Mouse (Mus musculus) midbrain, embryonic 11.5 days (tissue): ENCODE data around the gene Rad54l2. TPM values are rescaled to one million over a fixed set of nuclear protein-coding genes. Genes with fewer than 3 reads are reported as not detected.

ENCODE experiments used
- ATAC-seq: fragments of 200-750 bp; cut with Nextera tagmentation; 2 replicates; pipeline ENCODE4 v1.8.0; 2017; ENCODE audit warnings: moderate TSS enrichment, moderate library complexity; ENCODE audit not compliant: low FRiP score
- DNase-seq: peaks from one replicate; pipeline ENCODE4 v3.0.0; 2015; ENCODE audit warnings: low spot score; ENCODE audit errors: missing footprints
- H3K27ac ChIP-seq: fragments of 300-500 bp; sonication (generic); 2 replicates; pipeline ENCODE4 v1.5.1; 2014; ENCODE audit warnings: low read depth, low read length
- H3K27me3 ChIP-seq: fragments of 300-500 bp; sonication (generic); 2 replicates; pipeline ENCODE4 v1.6.1; 2014; ENCODE audit warnings: mild to moderate bottlenecking, low read length, moderate library complexity, mixed read lengths; ENCODE audit not compliant: control insufficient read depth, insufficient read depth
- H3K36me3 ChIP-seq: fragments of 300-500 bp; sonication (generic); 2 replicates; pipeline ENCODE4 v1.6.1; 2014; ENCODE audit warnings: mild to moderate bottlenecking, low read length, moderate library complexity, mixed read lengths; ENCODE audit not compliant: control insufficient read depth, insufficient read depth
- H3K4me1 ChIP-seq: fragments of 300-500 bp; sonication (generic); 2 replicates; pipeline ENCODE4 v1.6.1; 2014; ENCODE audit warnings: low read length; ENCODE audit not compliant: control insufficient read depth, insufficient read depth
- H3K4me2 ChIP-seq: fragments of 300-500 bp; sonication (generic); 2 replicates; pipeline ENCODE4 v1.6.1; 2014; ENCODE audit warnings: mild to moderate bottlenecking, moderate library complexity
- H3K4me3 ChIP-seq: fragments of 300-500 bp; sonication (generic); 2 replicates; pipeline ENCODE4 v1.5.1; 2014; ENCODE audit warnings: low read depth, low read length
- H3K9ac ChIP-seq: fragments of 300-500 bp; sonication (generic); 2 replicates; pipeline ENCODE4 v1.6.1; 2014; ENCODE audit warnings: low read length
- H3K9me3 ChIP-seq: fragments of 300-500 bp; sonication (generic); 2 replicates; pipeline ENCODE4 v1.6.1; 2016; ENCODE audit warnings: low read length; ENCODE audit not compliant: control insufficient read depth
- WGBS: fragments of 180-500 bp; shearing (Covaris S2); extraction: QIAGEN DNeasy Blood & Tissue Kit; methylation state at CpG from one replicate; pipeline ENCODE4 v1.1.7; 2014; 5-methylcytosine and 5-hydroxymethylcytosine counted together
- polyA plus RNA-seq: library from polyadenylated mRNA; unstranded; fragments of >200 nt; fragmentation: Nextera tagmentation; extraction: Ambion mirVana; gene quantifications from 2 replicates; pipeline ENCODE4 v1.2.1, GENCODE M21; 2014

Rad54l2 gene
- polyA plus RNA-seq, 1 experiment from 2014 or later: 6.1 TPM

DNA sequence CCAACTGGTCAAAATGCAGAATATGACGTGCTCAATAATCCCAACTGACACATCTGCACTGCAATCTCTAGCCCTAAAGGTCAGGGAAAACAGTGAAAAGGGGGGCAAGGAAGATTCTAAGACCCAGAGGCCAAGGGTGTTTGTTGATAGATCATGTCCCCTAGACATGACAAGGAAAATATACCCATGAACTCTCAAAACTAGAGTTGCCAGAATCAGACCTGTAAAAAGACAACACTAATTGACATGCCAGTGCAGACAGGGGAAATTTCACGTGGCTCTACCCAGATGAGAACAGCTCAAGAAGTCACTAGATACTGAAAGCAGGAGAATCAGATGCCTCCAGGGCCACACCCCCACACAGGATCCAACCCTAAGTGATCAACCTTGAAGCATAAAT lies 55.3 kb downstream of the Rad54l2 start:
- ATAC-seq (no peak), DNase-seq (peak; percentile 61)
- 89% methylated on average over 2 of the region's 2 CpGs for WGBS
- no peak overlapping the region for H3K4me2 ChIP-seq
- no peak overlapping the region for H3K4me3 ChIP-seq
- no peaks in the 10 kb centered on the region for H3K36me3 ChIP-seq
- H3K9me3 ChIP-seq: no peaks in the 10 kb centered on the region
- no peaks in the 10 kb centered on the region for H3K27me3 ChIP-seq
- H3K4me1 ChIP-seq: no peaks in the 10 kb centered on the region
- H3K9ac ChIP-seq: no peak overlapping the region
- no peak overlapping the region for H3K27ac ChIP-seq

- Histone ChIP-seq H3K4me2 (no peak overlapping the region), H3K27ac (no peak overlapping the region), H3K4me3 (no peak overlapping the region), H3K27me3 (no peaks in the 10 kb centered on the region), H3K9ac (no peak overlapping the region), H3K9me3 (no peaks in the 10 kb centered on the region), H3K36me3 (no peaks in the 10 kb centered on the region), H3K4me1 (no peaks in the 10 kb centered on the region)
- no peak for ATAC-seq
- peak; percentile 61 for DNase-seq
- WGBS: 100% methylated on average over 2 of the region's 2 CpGs
Measured at GRCm38 (mm10) chr9:106729416-106729815, 59.6 kb downstream of the Rad54l2 start.

DNA sequence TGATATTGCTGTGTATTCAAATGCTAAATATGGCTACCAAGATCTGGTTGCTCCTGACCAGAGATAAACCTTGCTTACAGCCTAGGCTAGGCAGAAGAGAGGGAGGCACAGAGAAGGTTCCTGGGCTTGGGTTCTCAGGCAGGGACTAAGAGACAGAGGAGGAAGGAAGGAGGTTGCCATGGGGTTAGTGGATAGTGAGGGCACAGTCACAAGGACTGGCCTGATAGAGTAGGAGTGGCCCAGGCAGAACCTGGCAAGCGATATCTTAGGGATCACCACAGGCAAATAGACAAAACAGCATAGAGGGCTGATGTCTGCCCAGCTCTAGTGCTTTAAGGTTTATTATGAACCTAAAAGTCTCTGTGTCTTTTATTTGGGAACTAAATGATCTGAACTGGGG lies 62.1 kb downstream of the Rad54l2 start:
- Histone ChIP-seq H3K4me2 (no peak overlapping the region), H3K4me1 (no peaks in the 10 kb centered on the region), H3K36me3 (no peaks in the 10 kb centered on the region), H3K9me3 (no peaks in the 10 kb centered on the region), H3K4me3 (no peak overlapping the region), H3K9ac (no peak overlapping the region), H3K27me3 (no peaks in the 10 kb centered on the region), H3K27ac (no peak overlapping the region)
- peak; percentile 53 for DNase-seq
- ATAC-seq: no peak
- 95% methylated on average over 1 of the region's 1 CpGs for WGBS

- no peaks in the 10 kb centered on the region for H3K27me3 ChIP-seq
- H3K4me3 ChIP-seq: no peak overlapping the region
- no peak overlapping the region for H3K4me2 ChIP-seq
- no peak overlapping the region for H3K9ac ChIP-seq
- no peaks in the 10 kb centered on the region for H3K4me1 ChIP-seq
- no peak for ATAC-seq
- WGBS: 98% methylated on average over 2 of the region's 2 CpGs
- no peak for DNase-seq
- H3K9me3 ChIP-seq: no peaks in the 10 kb centered on the region
- H3K36me3 ChIP-seq: no peaks in the 10 kb centered on the region
- no peak overlapping the region for H3K27ac ChIP-seq
Measured at GRCm38 (mm10) chr9:106725435-106725834, 63.6 kb downstream of the Rad54l2 start.

DNA sequence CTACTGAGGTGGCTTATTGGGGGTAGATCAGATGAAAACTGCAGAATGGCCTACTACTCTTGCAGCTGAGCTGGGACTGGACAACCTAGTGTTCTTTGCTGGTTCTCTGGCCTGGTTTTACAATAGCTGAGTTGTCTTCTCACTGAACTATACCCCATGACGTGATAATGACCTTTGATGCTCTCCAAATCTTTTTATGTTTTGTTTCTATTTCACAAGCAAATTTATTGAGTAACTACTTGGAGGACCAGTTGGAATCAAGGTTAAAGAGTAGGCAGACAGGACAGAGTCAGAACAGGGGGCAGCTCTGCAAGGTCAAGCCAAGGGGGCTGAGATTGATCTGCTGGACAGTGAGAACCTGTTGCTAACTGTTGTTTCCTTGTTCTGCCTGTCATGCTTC lies 64.1 kb downstream of the Rad54l2 start:
- ATAC-seq (no peak), DNase-seq (no peak)
- 96% methylated on average over 1 of the region's 1 CpGs for WGBS
- Histone ChIP-seq H3K27me3 (no peaks in the 10 kb centered on the region), H3K27ac (no peak overlapping the region), H3K4me3 (no peak overlapping the region), H3K9me3 (no peaks in the 10 kb centered on the region), H3K9ac (no peak overlapping the region), H3K4me2 (no peak overlapping the region), H3K36me3 (no peaks in the 10 kb centered on the region), H3K4me1 (no peaks in the 10 kb centered on the region)

GRCm38 (mm10) chr9:106716729-106717128 lies 72.3 kb downstream of the Rad54l2 start:
- H3K36me3 ChIP-seq: peaks cover 14% of the 10 kb centered on the region
- WGBS: 93% methylated on average over 4 of the region's 4 CpGs

DNA sequence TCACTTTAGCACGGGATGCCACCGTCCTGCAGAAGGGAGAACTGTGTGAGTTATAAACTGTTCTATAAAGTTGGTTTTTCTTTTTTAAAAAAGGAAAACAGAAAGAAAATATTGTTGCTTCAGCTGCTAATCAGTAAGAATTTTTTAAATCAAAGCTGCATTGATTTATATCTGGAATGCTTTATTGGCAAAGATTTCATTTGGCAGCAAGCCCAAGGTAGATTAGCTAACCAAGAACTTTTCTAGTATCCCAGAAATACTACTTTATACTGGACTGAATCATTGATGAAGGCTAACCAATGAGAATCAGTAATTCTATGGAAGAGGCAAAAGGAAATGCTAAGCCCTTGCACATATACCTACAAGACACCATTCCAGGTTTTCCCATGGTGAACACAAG lies 72.8 kb downstream of the Rad54l2 start:
- Histone ChIP-seq H3K9me3 (no peaks in the 10 kb centered on the region), H3K36me3 (peaks cover 14% of the 10 kb centered on the region), H3K9ac (no peak overlapping the region), H3K27ac (no peak overlapping the region), H3K4me3 (no peak overlapping the region), H3K4me2 (no peak overlapping the region), H3K27me3 (no peaks in the 10 kb centered on the region), H3K4me1 (no peaks in the 10 kb centered on the region)
- ATAC-seq (no peak), DNase-seq (peak; percentile 56)
- 96% methylated on average over 2 of the region's 2 CpGs for WGBS

More at GRCm38 (mm10) chr9:106716729-106717128, 72.3 kb downstream of the Rad54l2 start:
- H3K9me3 ChIP-seq: no peaks in the 10 kb centered on the region
- no peak overlapping the region for H3K27ac ChIP-seq
- ATAC-seq (no peak), DNase-seq (peak; percentile 66)
- no peak overlapping the region for H3K4me2 ChIP-seq
- H3K27me3 ChIP-seq: no peaks in the 10 kb centered on the region
- H3K4me3 ChIP-seq: no peak overlapping the region
- H3K4me1 ChIP-seq: no peaks in the 10 kb centered on the region
- no peak overlapping the region for H3K9ac ChIP-seq

DNA sequence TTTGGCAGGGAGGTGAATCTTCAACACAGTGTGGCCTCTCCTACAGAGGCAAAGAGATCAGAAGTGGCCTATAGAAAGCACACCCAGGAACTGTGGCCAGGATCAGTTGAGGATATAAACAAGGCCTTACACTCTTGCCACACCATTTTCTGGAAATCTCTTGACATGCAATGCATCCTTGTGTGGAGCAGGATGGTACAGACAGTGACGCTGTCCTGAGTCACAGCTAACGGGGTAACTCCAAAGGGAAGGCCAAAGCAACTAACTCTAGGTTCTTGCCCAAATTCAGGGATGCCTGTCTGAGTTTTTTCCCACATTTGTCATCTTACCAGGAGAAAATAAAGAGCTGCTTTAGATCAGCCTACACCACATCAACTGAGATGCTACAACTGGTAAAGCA lies 76.5 kb downstream of the Rad54l2 start:
- no peak overlapping the region for H3K27ac ChIP-seq
- DNase-seq: peak; percentile 10
- 94% methylated on average over 2 of the region's 2 CpGs for WGBS
- peaks cover 19% of the 10 kb centered on the region for H3K36me3 ChIP-seq
- H3K9me3 ChIP-seq: no peaks in the 10 kb centered on the region
- no peak overlapping the region for H3K9ac ChIP-seq
- no peak for ATAC-seq
- no peaks in the 10 kb centered on the region for H3K27me3 ChIP-seq
- H3K4me2 ChIP-seq: no peak overlapping the region
- H3K4me3 ChIP-seq: no peak overlapping the region
- no peaks in the 10 kb centered on the region for H3K4me1 ChIP-seq

- no peaks in the 10 kb centered on the region for H3K4me1 ChIP-seq
- no peak overlapping the region for H3K9ac ChIP-seq
- 96% methylated on average over 11 of the region's 11 CpGs for WGBS
- H3K27ac ChIP-seq: no peak overlapping the region
- DNase-seq: no peak
- no peak overlapping the region for H3K4me3 ChIP-seq
- no peak overlapping the region for H3K4me2 ChIP-seq
- no peaks in the 10 kb centered on the region for H3K27me3 ChIP-seq
- H3K9me3 ChIP-seq: no peaks in the 10 kb centered on the region
- peaks cover 15% of the 10 kb centered on the region for H3K36me3 ChIP-seq
- ATAC-seq: no peak
Measured at GRCm38 (mm10) chr9:106692973-106693481, 96.0 kb downstream of the Rad54l2 start.
